Mouse (Mus musculus) thymus, adult 2 months (tissue): ENCODE measurements around the gene Bbof1.

ENCODE experiments used
- CTCF ChIP-seq: fragments of 200-500 bp; IDR thresholded peaks from 2 replicates; pipeline ENCODE4 v1.5.1; 2012; ENCODE audit warnings: mild to moderate bottlenecking, control low read depth, low read length, moderate library complexity, borderline replicate concordance; ENCODE audit not compliant: control insufficient read depth, poor library complexity, insufficient read depth; ENCODE audit errors: extremely low read depth
- POLR2A ChIP-seq: fragments of 200-500 bp; IDR thresholded peaks from 2 replicates; pipeline ENCODE4 v1.6.1; 2012; ENCODE audit warnings: mild to moderate bottlenecking, low read length, control low read depth, moderate library complexity; ENCODE audit not compliant: control insufficient read depth, poor library complexity, insufficient read depth; ENCODE audit errors: extremely low read depth

- TF ChIP-seq POLR2A (no peak), CTCF (no peak)
Observed at GRCm38 (mm10) chr12:84447386-84447785, 38.5 kb downstream of the Bbof1 start.
